Mouse (Mus musculus) intestine, embryonic 15.5 days (tissue): ENCODE measurements around the gene Gm21870. TPM values are rescaled to one million over a fixed set of nuclear protein-coding genes. Genes with fewer than 3 reads are reported as not detected.
"Not testable (repeated sequence)": the region's sequence is repeated elsewhere in the genome, so short reads cannot be mapped to it uniquely, and the experiment has no call there.

ENCODE experiments used
- ATAC-seq: fragments of 200-750 bp; cut with Nextera tagmentation; 2 replicates; pipeline ENCODE4 v1.8.0; 2017; ENCODE audit warnings: moderate TSS enrichment, moderate library complexity
- H3K27ac ChIP-seq: fragments of 300-500 bp; sonication (generic); 2 replicates; pipeline ENCODE4 v1.5.1; 2015; ENCODE audit warnings: mild to moderate bottlenecking, inconsistent platforms
- H3K27me3 ChIP-seq: fragments of 300-500 bp; sonication (generic); replicated peaks from 2 replicates; pipeline ENCODE4 v1.6.1; 2015; ENCODE audit warnings: inconsistent platforms
- H3K36me3 ChIP-seq: fragments of 300-500 bp; sonication (generic); 2 replicates; pipeline ENCODE4 v1.6.1; 2015; ENCODE audit warnings: inconsistent platforms
- H3K4me1 ChIP-seq: fragments of 300-500 bp; sonication (generic); replicated peaks from 2 replicates; pipeline ENCODE4 v1.6.1; 2015; ENCODE audit warnings: inconsistent platforms
- H3K4me2 ChIP-seq: fragments of 300-500 bp; sonication (generic); replicated peaks from 2 replicates; pipeline ENCODE4 v1.6.1; 2015; ENCODE audit warnings: mild to moderate bottlenecking, inconsistent platforms
- H3K4me3 ChIP-seq: fragments of 300-500 bp; sonication (generic); replicated peaks from 2 replicates; pipeline ENCODE4 v1.5.1; 2015; ENCODE audit warnings: inconsistent platforms
- H3K9ac ChIP-seq: fragments of 300-500 bp; sonication (generic); 2 replicates; pipeline ENCODE4 v1.6.1; 2015; ENCODE audit warnings: inconsistent platforms
- H3K9me3 ChIP-seq: fragments of 300-500 bp; sonication (generic); 2 replicates; pipeline ENCODE4 v1.6.1; 2016; ENCODE audit warnings: inconsistent platforms
- WGBS: fragments of 180-500 bp; shearing (Covaris S2); methylation state at CpG from one replicate; pipeline ENCODE4 v1.1.7; 2015; 5-methylcytosine and 5-hydroxymethylcytosine counted together
- polyA plus RNA-seq: library from polyadenylated mRNA; unstranded; fragments of >200 nt; fragmentation: Nextera tagmentation; extraction: Ambion mirVana; gene quantifications from 2 replicates; pipeline ENCODE4 v1.2.1, GENCODE M21; 2015

Gene Gm21870
- not detected in 2 replicates for polyA plus RNA-seq

DNA sequence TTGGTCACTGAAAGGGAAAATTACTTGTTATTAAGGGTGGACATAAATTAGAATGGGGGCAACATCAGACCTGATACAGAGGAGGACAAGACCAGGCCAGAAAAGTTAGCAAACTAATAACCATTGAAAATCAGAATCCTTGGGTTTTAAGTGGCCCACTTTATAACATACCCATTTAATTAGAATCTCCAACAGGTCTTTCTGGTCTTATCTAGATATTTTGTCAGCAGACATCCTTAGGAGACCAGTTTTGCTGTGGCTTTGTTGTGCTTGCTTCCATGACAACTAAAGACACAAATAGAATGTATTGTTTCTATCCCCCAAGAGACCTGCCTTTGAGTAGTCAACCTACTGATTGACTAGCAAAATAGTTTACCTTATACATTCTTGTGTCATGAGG is at the start of gene Gm21870:
Gene Gm21870 (minus strand): TSS at position 101 of the 400 bp plus-strand sequence.
- not testable (repeated sequence) for ATAC-seq, H3K4me2 ChIP-seq, H3K36me3 ChIP-seq, H3K4me3 ChIP-seq, H3K4me1 ChIP-seq, H3K27ac ChIP-seq, H3K9me3 ChIP-seq, H3K27me3 ChIP-seq, H3K9ac ChIP-seq

DNA sequence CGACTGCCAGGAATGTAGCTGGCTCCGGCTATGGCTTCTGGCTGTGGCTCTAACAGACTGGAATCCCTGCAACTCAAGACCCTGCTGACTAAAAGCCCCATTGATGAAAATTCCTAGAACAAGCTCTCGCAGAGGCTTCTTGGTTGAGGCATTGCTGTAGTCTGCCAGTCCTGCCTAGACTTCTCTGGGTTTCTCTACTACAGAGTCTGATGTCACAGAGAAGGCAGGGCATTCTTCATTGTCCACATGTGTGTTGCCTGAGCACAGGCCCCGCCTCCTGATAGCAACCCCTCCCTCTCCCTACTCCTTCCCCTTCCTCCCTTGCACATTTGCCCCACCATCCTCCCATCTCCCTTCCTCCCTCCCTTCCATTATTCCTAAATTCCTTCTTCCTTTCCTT is 30.2 kb downstream of the Gm21870 start, which contains the start of gene Btbd35f6:
Gene Btbd35f6 (minus strand): TSS at position 101 of the 400 bp plus-strand sequence.
- H3K27ac ChIP-seq, H3K4me3 ChIP-seq, H3K36me3 ChIP-seq, H3K9ac ChIP-seq, H3K4me2 ChIP-seq, H3K9me3 ChIP-seq, H3K4me1 ChIP-seq, H3K27me3 ChIP-seq, ATAC-seq: not testable (repeated sequence)
- WGBS: 83% methylated on average over 1 of the region's 4 CpGs

Other genes with a start within 250 kb of the Gm21870 start
- not detected in 2 replicates for gene Btbd35f6, start 30.3 kb downstream of the Gm21870 start, polyA plus RNA-seq
- not detected in 2 replicates for gene Btbd35f9, start 174.7 kb upstream of the Gm21870 start, polyA plus RNA-seq